Mouse (Mus musculus) embryonic facial prominence, embryonic 13.5 days (tissue): Measurements from ENCODE around the gene Olfr90. TPM values are rescaled to one million over a fixed set of nuclear protein-coding genes. Genes with fewer than 3 reads are reported as not detected.

ENCODE experiments used
- ATAC-seq: fragments of 200-750 bp; cut with Nextera tagmentation; 2 replicates; pipeline ENCODE4 v1.8.0; 2017; ENCODE audit warnings: low read depth; ENCODE audit not compliant: insufficient number of reproducible peaks, insufficient read depth, low FRiP score, low TSS enrichment
- H3K27ac ChIP-seq: fragments of 300-500 bp; sonication (generic); 2 replicates; pipeline ENCODE4 v1.5.1; 2015; ENCODE audit warnings: moderate library complexity, mild to moderate bottlenecking, inconsistent platforms
- H3K27me3 ChIP-seq: fragments of 300-500 bp; sonication (generic); 2 replicates; pipeline ENCODE4 v1.6.1; 2015; ENCODE audit warnings: mild to moderate bottlenecking, inconsistent platforms
- H3K36me3 ChIP-seq: fragments of 300-500 bp; sonication (generic); 2 replicates; pipeline ENCODE4 v1.6.1; 2015; ENCODE audit warnings: mild to moderate bottlenecking, inconsistent platforms
- H3K4me1 ChIP-seq: fragments of 300-500 bp; sonication (generic); 2 replicates; pipeline ENCODE4 v1.6.1; 2015; ENCODE audit warnings: inconsistent platforms
- H3K4me2 ChIP-seq: fragments of 300-500 bp; sonication (generic); 2 replicates; pipeline ENCODE4 v1.6.1; 2015; ENCODE audit warnings: moderate library complexity, mild to moderate bottlenecking, inconsistent platforms
- H3K4me3 ChIP-seq: fragments of 300-500 bp; sonication (generic); 2 replicates; pipeline ENCODE4 v1.5.1; 2015; ENCODE audit warnings: mild to moderate bottlenecking, inconsistent platforms
- H3K9ac ChIP-seq: fragments of 300-500 bp; sonication (generic); 2 replicates; pipeline ENCODE4 v1.6.1; 2015; ENCODE audit warnings: mild to moderate bottlenecking, inconsistent platforms
- H3K9me3 ChIP-seq: fragments of 300-500 bp; sonication (generic); 2 replicates; pipeline ENCODE4 v1.6.1; 2016; ENCODE audit warnings: inconsistent platforms
- WGBS: fragments of 180-500 bp; shearing (Covaris S2); methylation state at CpG from one replicate; pipeline ENCODE4 v1.1.7; 2015; ENCODE audit warnings: mixed read lengths; 5-methylcytosine and 5-hydroxymethylcytosine counted together
- polyA plus RNA-seq: library from polyadenylated mRNA; unstranded; fragments of >200 nt; fragmentation: Nextera tagmentation; extraction: Ambion mirVana; gene quantifications from 2 replicates; pipeline ENCODE4 v1.2.1, GENCODE M21; 2015

Olfr90 gene
- polyA plus RNA-seq, 1 experiment from 2014 or later, result not detected

GRCm38 (mm10) chr17:37078193-37078592, 10.1 kb downstream of the Olfr90 start:
- H3K4me3 ChIP-seq, result no peak overlapping the region
- no peak for ATAC-seq
- peaks cover 36% of the 10 kb centered on the region for H3K36me3 ChIP-seq
- H3K27ac ChIP-seq, result no peak overlapping the region
- H3K9me3 ChIP-seq, result no peaks in the 10 kb centered on the region
- 36% methylated on average over 1 of the region's 1 CpGs for WGBS
- no peak overlapping the region for H3K4me2 ChIP-seq
- H3K9ac ChIP-seq, result no peak overlapping the region
- no peaks in the 10 kb centered on the region for H3K27me3 ChIP-seq
- H3K4me1 ChIP-seq, result peaks cover 19% of the 10 kb centered on the region

GRCm38 (mm10) chr17:37075766-37076165, 12.5 kb downstream of the Olfr90 start:
- Histone ChIP-seq H3K27me3 (no peaks in the 10 kb centered on the region), H3K9me3 (no peaks in the 10 kb centered on the region), H3K36me3 (peaks cover 59% of the 10 kb centered on the region), H3K27ac (no peak overlapping the region), H3K4me1 (peaks cover 19% of the 10 kb centered on the region), H3K4me3 (no peak overlapping the region), H3K9ac (no peak overlapping the region), H3K4me2 (no peak overlapping the region)
- no peak for ATAC-seq
- 89% methylated on average over 2 of the region's 2 CpGs for WGBS

- peaks cover 65% of the 10 kb centered on the region for H3K36me3 ChIP-seq
- H3K4me3 ChIP-seq, result no peak overlapping the region
- H3K4me1 ChIP-seq, result peaks cover 19% of the 10 kb centered on the region
- H3K9me3 ChIP-seq, result no peaks in the 10 kb centered on the region
- 80% methylated on average over 6 of the region's 6 CpGs for WGBS
- no peaks in the 10 kb centered on the region for H3K27me3 ChIP-seq
- no peak overlapping the region for H3K27ac ChIP-seq
- no peak overlapping the region for H3K4me2 ChIP-seq
- ATAC-seq, result no peak
- no peak overlapping the region for H3K9ac ChIP-seq
Observed at GRCm38 (mm10) chr17:37075181-37075580, 13.1 kb downstream of the Olfr90 start.

GRCm38 (mm10) chr17:37072730-37073276, 15.5 kb downstream of the Olfr90 start:
- no peak overlapping the region for H3K9ac ChIP-seq
- H3K27me3 ChIP-seq, result no peaks in the 10 kb centered on the region
- H3K36me3 ChIP-seq, result peaks cover 89% of the 10 kb centered on the region
- no peaks in the 10 kb centered on the region for H3K9me3 ChIP-seq
- no peak overlapping the region for H3K4me2 ChIP-seq
- peaks cover 5% of the 10 kb centered on the region for H3K4me1 ChIP-seq
- ATAC-seq, result no peak
- H3K27ac ChIP-seq, result no peak overlapping the region
- no peak overlapping the region for H3K4me3 ChIP-seq
- 70% methylated on average over 11 of the region's 11 CpGs for WGBS

- ATAC-seq, result no peak
- 84% methylated on average over 12 of the region's 12 CpGs for WGBS
- Histone ChIP-seq H3K27me3 (no peaks in the 10 kb centered on the region), H3K4me2 (no peak overlapping the region), H3K36me3 (peaks cover 95% of the 10 kb centered on the region), H3K27ac (no peak overlapping the region), H3K9me3 (no peaks in the 10 kb centered on the region), H3K9ac (no peak overlapping the region), H3K4me3 (no peak overlapping the region), H3K4me1 (no peaks in the 10 kb centered on the region)
Observed at GRCm38 (mm10) chr17:37072080-37072729, 16.1 kb downstream of the Olfr90 start.

- no peaks in the 10 kb centered on the region for H3K27me3 ChIP-seq
- H3K4me2 ChIP-seq, result no peak overlapping the region
- H3K4me1 ChIP-seq, result no peaks in the 10 kb centered on the region
- peaks cover 97% of the 10 kb centered on the region for H3K36me3 ChIP-seq
- no peak for ATAC-seq
- no peak overlapping the region for H3K27ac ChIP-seq
- no peaks in the 10 kb centered on the region for H3K9me3 ChIP-seq
- WGBS, result 89% methylated on average over 8 of the region's 8 CpGs
- H3K4me3 ChIP-seq, result no peak overlapping the region
- no peak overlapping the region for H3K9ac ChIP-seq
Observed at GRCm38 (mm10) chr17:37070121-37070520, 18.2 kb downstream of the Olfr90 start.

- H3K27me3 ChIP-seq, result no peaks in the 10 kb centered on the region
- no peak overlapping the region for H3K27ac ChIP-seq
- no peak for ATAC-seq
- H3K4me1 ChIP-seq, result no peaks in the 10 kb centered on the region
- H3K36me3 ChIP-seq, result peaks cover 96% of the 10 kb centered on the region
- WGBS, result 85% methylated on average over 1 of the region's 1 CpGs
- no peaks in the 10 kb centered on the region for H3K9me3 ChIP-seq
- no peak overlapping the region for H3K4me3 ChIP-seq
- H3K9ac ChIP-seq, result no peak overlapping the region
- H3K4me2 ChIP-seq, result no peak overlapping the region
Observed at GRCm38 (mm10) chr17:37067861-37068260, 20.4 kb downstream of the Olfr90 start.

GRCm38 (mm10) chr17:37065993-37066392, 22.3 kb downstream of the Olfr90 start:
- H3K27ac ChIP-seq, result no peak overlapping the region
- no peaks in the 10 kb centered on the region for H3K9me3 ChIP-seq
- no peak overlapping the region for H3K4me3 ChIP-seq
- no peak for ATAC-seq
- 90% methylated on average over 2 of the region's 2 CpGs for WGBS
- peaks cover 96% of the 10 kb centered on the region for H3K36me3 ChIP-seq
- no peaks in the 10 kb centered on the region for H3K27me3 ChIP-seq
- H3K9ac ChIP-seq, result no peak overlapping the region
- no peaks in the 10 kb centered on the region for H3K4me1 ChIP-seq
- no peak overlapping the region for H3K4me2 ChIP-seq

- Histone ChIP-seq H3K27ac (no peak overlapping the region), H3K36me3 (peaks cover 93% of the 10 kb centered on the region), H3K27me3 (no peaks in the 10 kb centered on the region), H3K4me1 (no peaks in the 10 kb centered on the region), H3K4me3 (no peak overlapping the region), H3K9ac (no peak overlapping the region), H3K9me3 (no peaks in the 10 kb centered on the region), H3K4me2 (no peak overlapping the region)
- WGBS, result 68% methylated on average over 11 of the region's 11 CpGs
- ATAC-seq, result no peak
Observed at GRCm38 (mm10) chr17:37063686-37064495, 24.4 kb downstream of the Olfr90 start.

- Histone ChIP-seq H3K27me3 (no peaks in the 10 kb centered on the region), H3K27ac (no peak overlapping the region), H3K4me2 (no peak overlapping the region), H3K9me3 (no peaks in the 10 kb centered on the region), H3K4me3 (no peak overlapping the region), H3K4me1 (no peaks in the 10 kb centered on the region), H3K36me3 (peaks cover 92% of the 10 kb centered on the region), H3K9ac (no peak overlapping the region)
- WGBS, result 47% methylated on average over 10 of the region's 10 CpGs
- no peak for ATAC-seq
Observed at GRCm38 (mm10) chr17:37063063-37063462, 25.2 kb downstream of the Olfr90 start.

GRCm38 (mm10) chr17:37062101-37062641, 26.1 kb downstream of the Olfr90 start:
- no peak overlapping the region for H3K27ac ChIP-seq
- H3K27me3 ChIP-seq, result no peaks in the 10 kb centered on the region
- H3K4me3 ChIP-seq, result no peak overlapping the region
- H3K4me2 ChIP-seq, result no peak overlapping the region
- no peak for ATAC-seq
- H3K4me1 ChIP-seq, result no peaks in the 10 kb centered on the region
- WGBS, result 85% methylated on average over 10 of the region's 10 CpGs
- H3K9ac ChIP-seq, result no peak overlapping the region
- H3K36me3 ChIP-seq, result peaks cover 86% of the 10 kb centered on the region
- no peaks in the 10 kb centered on the region for H3K9me3 ChIP-seq
